Mouse (Mus musculus): Measurements from ENCODE around the gene Lrrc2. TPM values are rescaled to one million over a fixed set of nuclear protein-coding genes. Genes with fewer than 3 reads are reported as not detected.

The Lrrc2 gene
- polyA plus RNA-seq, 1 experiment = 3.5 TPM

- Histone ChIP-seq H3K4me3 (replicated peaks; ENCODE audit: insufficient read depth, low read depth, low read length) (no peak overlapping the region), H3K4me1 (ENCODE audit: control insufficient read depth, insufficient read depth, low read length) (no peaks in the 10 kb centered on the region), H3K27me3 (ENCODE audit: control insufficient read depth, insufficient read depth, low read length) (no peaks in the 10 kb centered on the region), H3K27ac (ENCODE audit: insufficient read depth, low read length) (no peak overlapping the region)
- no peak for DNase-seq
- TF ChIP-seq POLR2A (IDR thresholded peaks at IDR 0.05; ENCODE audit: borderline replicate concordance, insufficient read depth, low read length) (no peak), CTCF (IDR thresholded peaks at IDR 0.05; ENCODE audit: borderline replicate concordance, insufficient read depth, low read depth, low read length) (no peak)
- 75% methylated on average over 8 of the region's 8 CpGs for WGBS
These were observed 35.9 kb upstream of the Lrrc2 start for GRCm38 (mm10) chr9:110915466-110915865.

DNA sequence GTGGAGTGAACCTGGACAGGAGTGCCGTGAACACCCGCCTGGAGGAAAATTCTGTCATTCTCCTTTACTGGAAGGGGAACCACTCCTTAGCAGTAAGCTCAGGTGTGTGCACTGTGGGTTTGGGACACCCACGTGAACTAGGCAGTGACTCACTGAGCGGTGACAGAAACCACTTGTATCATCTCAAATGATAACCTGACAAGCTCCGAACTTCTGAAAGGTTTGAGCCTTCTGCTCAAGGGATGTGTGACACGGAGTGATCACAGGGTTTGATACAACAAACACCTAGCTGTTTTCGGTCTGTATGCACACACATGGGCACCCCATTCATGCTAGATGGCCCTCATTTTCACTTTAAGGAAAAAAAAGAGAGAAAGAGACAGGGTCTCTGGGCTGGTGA is 34.6 kb upstream of the Lrrc2 start, which contains the start of gene Fam240a:
Fam240a (minus strand) TSS at position 76 of the 400 bp plus-strand sequence.
- DNase-seq = no peak
- Histone ChIP-seq H3K27ac (ENCODE audit: insufficient read depth, low read length) (no peak within 1 kb of the TSS), H3K4me1 (ENCODE audit: control insufficient read depth, insufficient read depth, low read length) (no peaks in the 10 kb centered on the region), H3K27me3 (ENCODE audit: control insufficient read depth, insufficient read depth, low read length) (no peaks in the 10 kb centered on the region), H3K4me3 (replicated peaks; ENCODE audit: insufficient read depth, low read depth, low read length) (no peak within 1 kb of the TSS)
- TF ChIP-seq CTCF (IDR thresholded peaks at IDR 0.05; ENCODE audit: borderline replicate concordance, insufficient read depth, low read depth, low read length) = no peak
- no peak for TF ChIP-seq POLR2A (IDR thresholded peaks at IDR 0.05; ENCODE audit: borderline replicate concordance, insufficient read depth, low read length)
- 87% methylated on average over 7 of the region's 7 CpGs for WGBS

DNA sequence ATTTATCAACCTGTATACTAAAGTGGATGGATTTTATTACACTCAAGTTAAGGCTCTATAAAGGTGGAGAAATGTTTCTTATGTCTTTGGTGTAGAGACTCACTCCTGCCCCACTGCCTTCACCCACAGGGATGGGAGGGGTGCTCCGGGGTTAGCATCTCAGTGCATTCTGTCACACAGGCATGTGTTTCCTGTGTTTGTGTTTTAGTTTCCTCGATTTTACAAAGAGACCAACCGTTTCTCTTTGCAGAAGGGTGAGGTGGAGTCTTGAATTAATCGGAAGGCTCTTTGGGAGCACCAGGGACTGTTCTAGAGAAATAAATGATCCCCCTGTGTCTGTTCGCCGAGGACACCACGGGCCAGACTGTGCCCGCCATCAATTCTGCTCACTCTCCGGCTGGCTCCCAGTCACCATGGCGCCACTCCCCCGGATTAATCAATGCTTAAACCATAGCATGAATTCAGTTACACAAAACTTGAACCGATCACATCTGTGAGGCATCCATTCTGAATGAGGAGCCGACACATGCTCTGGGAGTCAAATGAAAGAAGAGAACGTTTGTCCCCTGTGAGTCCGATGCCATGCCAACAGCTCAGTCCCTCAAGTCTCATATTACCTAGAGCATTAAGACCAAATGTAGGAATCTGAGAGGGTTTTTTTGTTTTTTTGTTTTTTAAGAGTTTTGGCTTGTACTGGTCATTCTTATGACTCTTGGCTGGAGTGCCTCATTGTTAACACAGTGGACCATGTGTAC is 30.5 kb upstream of the Lrrc2 start:
- 59% methylated on average over 15 of the region's 15 CpGs for WGBS
- DNase-seq = no peak
- Histone ChIP-seq H3K4me1 (ENCODE audit: control insufficient read depth, insufficient read depth, low read length) (no peaks in the 10 kb centered on the region), H3K27me3 (ENCODE audit: control insufficient read depth, insufficient read depth, low read length) (no peaks in the 10 kb centered on the region), H3K27ac (ENCODE audit: insufficient read depth, low read length) (no peak overlapping the region), H3K4me3 (replicated peaks; ENCODE audit: insufficient read depth, low read depth, low read length) (no peak overlapping the region)
- TF ChIP-seq CTCF (IDR thresholded peaks at IDR 0.05; ENCODE audit: borderline replicate concordance, insufficient read depth, low read depth, low read length) (no peak), POLR2A (IDR thresholded peaks at IDR 0.05; ENCODE audit: borderline replicate concordance, insufficient read depth, low read length) (no peak)

- Histone ChIP-seq H3K27ac (ENCODE audit: insufficient read depth, low read length) (no peak overlapping the region), H3K27me3 (ENCODE audit: control insufficient read depth, insufficient read depth, low read length) (no peaks in the 10 kb centered on the region), H3K4me1 (ENCODE audit: control insufficient read depth, insufficient read depth, low read length) (no peaks in the 10 kb centered on the region), H3K4me3 (replicated peaks; ENCODE audit: insufficient read depth, low read depth, low read length) (no peak overlapping the region)
- WGBS = 17% methylated on average over 7 of the region's 7 CpGs
- DNase-seq = peak; percentile 31 to 32
- TF ChIP-seq POLR2A (IDR thresholded peaks at IDR 0.05; ENCODE audit: borderline replicate concordance, insufficient read depth, low read length) (no peak), CTCF (IDR thresholded peaks at IDR 0.05; ENCODE audit: borderline replicate concordance, insufficient read depth, low read depth, low read length) (peak; percentile 67; the same call in 1 of the 2 replicates)
These were observed 28.6 kb upstream of the Lrrc2 start for GRCm38 (mm10) chr9:110922759-110923158.

DNA sequence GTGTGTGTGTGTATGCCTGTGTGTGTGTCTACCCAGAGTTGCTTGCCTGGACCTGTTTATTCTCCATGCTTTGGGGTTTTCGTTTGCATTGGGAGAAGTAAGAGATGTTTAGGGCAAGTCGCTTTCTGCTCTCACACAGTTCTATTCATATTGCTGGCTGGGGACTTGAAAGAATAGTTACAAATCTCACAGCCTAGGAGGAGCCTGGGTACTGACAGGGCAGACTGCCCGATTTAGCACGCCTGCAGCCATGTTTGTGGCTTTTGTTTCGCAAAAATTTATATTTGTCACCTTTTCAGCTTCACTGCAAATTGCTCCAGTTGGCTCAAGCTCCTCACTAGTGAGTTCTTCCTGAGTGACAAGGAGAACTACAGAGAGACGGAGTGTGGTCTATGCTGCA is 19.8 kb upstream of the Lrrc2 start:
- no peaks in the 10 kb centered on the region for H3K27me3 ChIP-seq (ENCODE audit: control insufficient read depth, insufficient read depth, low read length)
- DNase-seq = peak in 1 of 2 experiments; percentile 9
- 35% methylated on average over 6 of the region's 6 CpGs for WGBS
- no peak overlapping the region for H3K4me3 ChIP-seq (replicated peaks; ENCODE audit: insufficient read depth, low read depth, low read length)
- no peak overlapping the region for H3K27ac ChIP-seq (ENCODE audit: insufficient read depth, low read length)
- TF ChIP-seq CTCF (IDR thresholded peaks at IDR 0.05; ENCODE audit: borderline replicate concordance, insufficient read depth, low read depth, low read length) (no peak), POLR2A (IDR thresholded peaks at IDR 0.05; ENCODE audit: borderline replicate concordance, insufficient read depth, low read length) (no peak)
- H3K4me1 ChIP-seq (ENCODE audit: control insufficient read depth, insufficient read depth, low read length) = peaks cover 5% of the 10 kb centered on the region

DNA sequence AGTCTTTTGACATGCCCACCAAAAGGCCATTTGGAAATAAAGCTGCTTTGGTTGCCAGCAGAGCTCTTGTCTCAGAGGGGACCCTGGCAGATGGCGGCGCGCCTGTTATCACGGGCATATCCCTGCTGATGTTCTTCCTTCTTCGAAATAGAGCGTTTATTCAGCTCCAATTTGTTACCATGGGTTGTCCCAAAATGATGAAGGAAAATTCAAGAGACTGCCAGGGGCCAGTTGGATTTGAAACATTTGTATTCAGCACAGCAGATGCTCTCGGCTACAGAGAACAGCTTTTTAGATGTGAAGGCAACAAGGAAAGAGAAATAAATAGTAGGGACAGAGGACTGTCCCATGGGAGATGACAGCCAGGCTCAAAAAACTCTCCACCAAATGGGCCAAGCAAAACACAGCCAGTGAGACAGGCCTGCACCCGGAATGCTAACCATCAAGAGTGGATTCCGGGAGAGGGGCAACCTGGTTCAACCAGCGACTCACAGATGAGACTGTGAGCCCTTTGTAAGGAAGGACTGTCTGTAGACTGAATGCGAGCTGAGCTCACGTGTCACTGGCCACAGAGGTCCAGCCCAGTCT is 17.4 kb upstream of the Lrrc2 start:
- peak overlapping the region; percentile 67; the same call in 1 of the 2 replicates for H3K27ac ChIP-seq (ENCODE audit: insufficient read depth, low read length)
- DNase-seq = peak; percentile 29 to 59
- no peak overlapping the region for H3K4me3 ChIP-seq (replicated peaks; ENCODE audit: insufficient read depth, low read depth, low read length)
- H3K4me1 ChIP-seq (ENCODE audit: control insufficient read depth, insufficient read depth, low read length) = peaks cover 5% of the 10 kb centered on the region
- 26% methylated on average over 12 of the region's 12 CpGs for WGBS
- TF ChIP-seq CTCF (IDR thresholded peaks at IDR 0.05; ENCODE audit: borderline replicate concordance, insufficient read depth, low read depth, low read length) (no peak), POLR2A (IDR thresholded peaks at IDR 0.05; ENCODE audit: borderline replicate concordance, insufficient read depth, low read length) (no peak)
- no peaks in the 10 kb centered on the region for H3K27me3 ChIP-seq (ENCODE audit: control insufficient read depth, insufficient read depth, low read length)

- H3K27me3 ChIP-seq (ENCODE audit: control insufficient read depth, insufficient read depth, low read length) = no peaks in the 10 kb centered on the region
- 0 out of 2 replicates have a peak overlapping the region, but pooled peaks have one; percentile 23 for H3K27ac ChIP-seq (ENCODE audit: insufficient read depth, low read length)
- H3K4me3 ChIP-seq (replicated peaks; ENCODE audit: insufficient read depth, low read depth, low read length) = no peak overlapping the region
- peak in 1 of 2 experiments; percentile 9 for DNase-seq
- WGBS = 50% methylated on average over 7 of the region's 7 CpGs
- TF ChIP-seq CTCF (IDR thresholded peaks at IDR 0.05; ENCODE audit: borderline replicate concordance, insufficient read depth, low read depth, low read length) (no peak), POLR2A (IDR thresholded peaks at IDR 0.05; ENCODE audit: borderline replicate concordance, insufficient read depth, low read length) (no peak)
- peaks cover 5% of the 10 kb centered on the region for H3K4me1 ChIP-seq (ENCODE audit: control insufficient read depth, insufficient read depth, low read length)
These were observed 15.4 kb upstream of the Lrrc2 start for GRCm38 (mm10) chr9:110935941-110936340.

Data from cerebellum, adult 2 months (tissue).